Mouse (Mus musculus): ENCODE results near the gene Lrrn3.

Lrrn3 gene

GRCm38 (mm10) chr12:41483091-41483592, 3.1 kb downstream of the Lrrn3 start:
- TF ChIP-seq GATA4 (IDR thresholded peaks at IDR 0.05; ENCODE audit: insufficient replicate concordance, low read length), result no peak

- TF ChIP-seq GATA4 (IDR thresholded peaks at IDR 0.05; ENCODE audit: insufficient replicate concordance, low read length), result no peak
Measured at GRCm38 (mm10) chr12:41481486-41481885, 4.7 kb downstream of the Lrrn3 start.

GRCm38 (mm10) chr12:41469096-41469801, 17.0 kb downstream of the Lrrn3 start:
- TF ChIP-seq GATA4 (IDR thresholded peaks at IDR 0.05; ENCODE audit: insufficient replicate concordance, low read length), result no peak

- TF ChIP-seq GATA4 (IDR thresholded peaks at IDR 0.05; ENCODE audit: insufficient replicate concordance, low read length), result no peak
Measured at GRCm38 (mm10) chr12:41468374-41468991, 17.7 kb downstream of the Lrrn3 start.

- TF ChIP-seq GATA4 (IDR thresholded peaks at IDR 0.05; ENCODE audit: insufficient replicate concordance, low read length), result no peak
Measured at GRCm38 (mm10) chr12:41438446-41438845, 47.8 kb downstream of the Lrrn3 start.

GRCm38 (mm10) chr12:41436206-41436985, 49.8 kb downstream of the Lrrn3 start:
- TF ChIP-seq GATA4 (IDR thresholded peaks at IDR 0.05; ENCODE audit: insufficient replicate concordance, low read length), result no peak

GRCm38 (mm10) chr12:41428806-41429205, 57.4 kb downstream of the Lrrn3 start:
- no peak for TF ChIP-seq GATA4 (IDR thresholded peaks at IDR 0.05; ENCODE audit: insufficient replicate concordance, low read length)

GRCm38 (mm10) chr12:41427464-41427863, 58.8 kb downstream of the Lrrn3 start:
- TF ChIP-seq GATA4 (IDR thresholded peaks at IDR 0.05; ENCODE audit: insufficient replicate concordance, low read length), result no peak

- no peak for TF ChIP-seq GATA4 (IDR thresholded peaks at IDR 0.05; ENCODE audit: insufficient replicate concordance, low read length)
Measured at GRCm38 (mm10) chr12:41425101-41425679, 61.0 kb downstream of the Lrrn3 start.

GRCm38 (mm10) chr12:41417961-41418360, 68.3 kb downstream of the Lrrn3 start:
- no peak for TF ChIP-seq GATA4 (IDR thresholded peaks at IDR 0.05; ENCODE audit: insufficient replicate concordance, low read length)

GRCm38 (mm10) chr12:41417099-41417498, 69.1 kb downstream of the Lrrn3 start:
- no peak for TF ChIP-seq GATA4 (IDR thresholded peaks at IDR 0.05; ENCODE audit: insufficient replicate concordance, low read length)

- TF ChIP-seq GATA4 (IDR thresholded peaks at IDR 0.05; ENCODE audit: insufficient replicate concordance, low read length), result no peak
Measured at GRCm38 (mm10) chr12:41416635-41417034, 69.6 kb downstream of the Lrrn3 start.

GRCm38 (mm10) chr12:41409431-41409830, 76.8 kb downstream of the Lrrn3 start:
- no peak for TF ChIP-seq GATA4 (IDR thresholded peaks at IDR 0.05; ENCODE audit: insufficient replicate concordance, low read length)

GRCm38 (mm10) chr12:41401923-41402322, 84.3 kb downstream of the Lrrn3 start:
- no peak for TF ChIP-seq GATA4 (IDR thresholded peaks at IDR 0.05; ENCODE audit: insufficient replicate concordance, low read length)
